Mouse (Mus musculus): ENCODE measurements around the gene Tmbim4. TPM values are rescaled to one million over a fixed set of nuclear protein-coding genes. Genes with fewer than 3 reads are reported as not detected.

Tmbim4 gene
- polyA plus RNA-seq, 1 experiment from 2014 or later, result 187 TPM

- CTCF ChIA-PET, result interaction anchor here (0.9 to 4.0 kb wide), 9 partner anchors 9 to 38 kb away, joined by 4 to 21 read pairs (median 11); no protein-coding TSS in a partner anchor
- ATAC-seq, result no peak
- TF ChIP-seq CTCF (IDR thresholded peaks at IDR 0.05), result no peak
Measured at GRCm38 (mm10) chr10:120271879-120272269, 70.5 kb downstream of the Tmbim4 start.

GRCm38 (mm10) chr10:120272270-120272883 is 71.0 kb downstream of the Tmbim4 start:
- H3K27me3 ChIP-seq, result no peaks in the 10 kb centered on the region
- CTCF ChIA-PET, result interaction anchor here (1.3 to 4.0 kb wide), 6 partner anchors 10 to 34 kb away, joined by 4 to 21 read pairs (median 11); no protein-coding TSS in a partner anchor
- TF ChIP-seq CTCF (IDR thresholded peaks at IDR 0.05), result no peak
- in situ Hi-C loops (cut with MboI; ENCODE audit: low pct_unique_long_range_greater_than_20kb), result no loop called here
- DNase-seq (ENCODE audit: low read depth, low spot score) (no peak), ATAC-seq (no peak)
- POLR2A ChIA-PET, result interaction anchor here (0.6 kb wide), 2 partner anchors 30 to 550 kb away, joined by 3 to 4 read pairs; no protein-coding TSS in a partner anchor

More at GRCm38 (mm10) chr10:120271879-120272269, 70.5 kb downstream of the Tmbim4 start:
- POLR2A ChIA-PET, result interaction anchor here (0.6 kb wide), 1 partner anchor 551 kb away, joined by 4 read pairs; no protein-coding TSS in a partner anchor
- H3K27me3 ChIP-seq, result no peaks in the 10 kb centered on the region
- DNase-seq (ENCODE audit: low read depth, low spot score), result no peak
- in situ Hi-C loops (cut with MboI; ENCODE audit: low pct_unique_long_range_greater_than_20kb), result no loop called here

GRCm38 (mm10) chr10:120273335-120273734 is 71.9 kb downstream of the Tmbim4 start:
- H3K27me3 ChIP-seq, result no peaks in the 10 kb centered on the region
- DNase-seq (ENCODE audit: low read depth, low spot score), result no peak
- CTCF ChIA-PET, result no interaction called here
- no peak for ATAC-seq
- in situ Hi-C loops (cut with MboI; ENCODE audit: low pct_unique_long_range_greater_than_20kb), result no loop called here
- no peak for TF ChIP-seq CTCF (IDR thresholded peaks at IDR 0.05)
- POLR2A ChIA-PET, result no interaction called here

Other genes starting within 250 kb of the Tmbim4 start
- gene Helb, start 88.6 kb upstream of the Tmbim4 start, polyA plus RNA-seq (2021), result 5.6 TPM
- 0.21 TPM for gene Irak3, start 540 bp downstream of the Tmbim4 start, polyA plus RNA-seq (2021)
- 41.9 TPM for gene Llph, start 25.5 kb downstream of the Tmbim4 start, polyA plus RNA-seq (2021)